Mouse (Mus musculus) midbrain, embryonic 10.5 days (tissue): Measurements from ENCODE around the gene Ncoa3. TPM values are rescaled to one million over a fixed set of nuclear protein-coding genes. Genes with fewer than 3 reads are reported as not detected.
A peak's percentile ranks its signal among the peaks of the same experiment; 100 is the strongest.

Source experiments
- DNase-seq: peaks from one replicate; pipeline ENCODE4 v3.0.0-alpha.2; 2017; ENCODE audit warnings: low spot score
- H3K27ac ChIP-seq: fragments of 300-500 bp; sonication (generic); replicated peaks from 2 replicates; pipeline ENCODE4 v1.5.1; 2016; ENCODE audit warnings: mild to moderate bottlenecking
- H3K27me3 ChIP-seq: fragments of 300-500 bp; sonication (generic); 2 replicates; pipeline ENCODE4 v1.6.1; 2016; ENCODE audit warnings: low read depth, mild to moderate bottlenecking; ENCODE audit not compliant: poor library complexity, severe bottlenecking
- H3K36me3 ChIP-seq: fragments of 300-500 bp; sonication (generic); 2 replicates; pipeline ENCODE4 v1.6.1; 2016; ENCODE audit warnings: mild to moderate bottlenecking, moderate library complexity
- H3K4me1 ChIP-seq: fragments of 300-500 bp; sonication (generic); 2 replicates; pipeline ENCODE4 v1.6.1; 2016
- H3K4me3 ChIP-seq: fragments of 300-500 bp; sonication (generic); 2 replicates; pipeline ENCODE4 v1.5.1; 2016; ENCODE audit warnings: mild to moderate bottlenecking, moderate library complexity
- H3K9me3 ChIP-seq: fragments of 300-500 bp; sonication (generic); replicated peaks from 2 replicates; pipeline ENCODE4 v1.6.1; 2016; ENCODE audit warnings: mild to moderate bottlenecking
- WGBS: fragments of 180-500 bp; shearing (Covaris S2); methylation state at CpG from one replicate; pipeline ENCODE4 v1.1.7; 2016; 5-methylcytosine and 5-hydroxymethylcytosine counted together
- polyA plus RNA-seq: library from polyadenylated mRNA; unstranded; fragments of >200 nt; fragmentation: Nextera tagmentation; extraction: Ambion mirVana; gene quantifications from 2 replicates; pipeline ENCODE4 v1.2.1, GENCODE M21; 2016

Ncoa3 gene
- polyA plus RNA-seq, 1 experiment from 2014 or later: 15.2 TPM

- Histone ChIP-seq H3K9me3 (peaks cover 3% of the 10 kb centered on the region; the same call in 1 of the 2 replicates), H3K36me3 (peaks cover 9% of the 10 kb centered on the region)
- 93% methylated on average over 8 of the region's 8 CpGs for WGBS
These were observed 5.0 kb downstream of the Ncoa3 start for GRCm38 (mm10) chr2:165997256-165997967.

GRCm38 (mm10) chr2:165998969-165999368 lies 6.5 kb downstream of the Ncoa3 start:
- peaks cover 7% of the 10 kb centered on the region for H3K36me3 ChIP-seq
- H3K4me3 ChIP-seq: peak overlapping the region; percentile 36
- H3K9me3 ChIP-seq: peaks cover 3% of the 10 kb centered on the region; the same call in 1 of the 2 replicates
- peaks cover 48% of the 10 kb centered on the region for H3K4me1 ChIP-seq
- peak overlapping the region; percentile 88 for H3K27ac ChIP-seq
- WGBS: 27% methylated on average over 4 of the region's 4 CpGs
- DNase-seq: no peak
- no peaks in the 10 kb centered on the region for H3K27me3 ChIP-seq

More at GRCm38 (mm10) chr2:165997256-165997967, 5.0 kb downstream of the Ncoa3 start:
- Histone ChIP-seq H3K27ac (no peak overlapping the region), H3K4me1 (peaks cover 57% of the 10 kb centered on the region), H3K27me3 (no peaks in the 10 kb centered on the region), H3K4me3 (no peak overlapping the region)
- DNase-seq: no peak

DNA sequence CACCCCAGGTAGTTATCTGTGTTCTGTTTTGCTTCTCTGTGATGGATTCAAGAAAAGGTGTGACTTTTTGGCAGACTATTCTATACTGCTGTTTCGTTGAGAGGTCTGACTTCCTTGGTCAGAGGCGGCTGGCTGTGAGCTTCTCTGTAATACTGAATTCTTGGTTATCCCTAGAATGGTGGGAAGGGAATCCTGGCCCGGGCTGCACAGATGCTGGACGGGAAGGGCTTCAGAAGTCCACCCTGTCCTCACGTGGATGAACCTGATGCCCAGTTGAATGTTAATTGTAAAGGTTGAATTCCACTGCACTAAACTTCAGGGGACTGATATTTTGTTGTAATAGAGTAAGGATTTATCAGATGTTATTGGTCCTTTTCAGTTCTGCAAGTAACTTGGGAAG lies 7.4 kb downstream of the Ncoa3 start:
- H3K4me1 ChIP-seq: peaks cover 46% of the 10 kb centered on the region
- H3K4me3 ChIP-seq: peak overlapping the region; percentile 36
- H3K27me3 ChIP-seq: no peaks in the 10 kb centered on the region
- WGBS: 5% methylated on average over 5 of the region's 5 CpGs
- H3K27ac ChIP-seq: peak overlapping the region; percentile 88
- peak; percentile 69 for DNase-seq
- no peaks in the 10 kb centered on the region for H3K9me3 ChIP-seq
- H3K36me3 ChIP-seq: no peaks in the 10 kb centered on the region

GRCm38 (mm10) chr2:166000242-166000641 lies 7.8 kb downstream of the Ncoa3 start:
- WGBS: 7% methylated on average over 5 of the region's 5 CpGs
- Histone ChIP-seq H3K36me3 (no peaks in the 10 kb centered on the region), H3K9me3 (no peaks in the 10 kb centered on the region), H3K4me1 (peaks cover 46% of the 10 kb centered on the region), H3K27ac (peak overlapping the region; percentile 88), H3K27me3 (no peaks in the 10 kb centered on the region), H3K4me3 (peak overlapping the region; percentile 36)
- DNase-seq: no peak

DNA sequence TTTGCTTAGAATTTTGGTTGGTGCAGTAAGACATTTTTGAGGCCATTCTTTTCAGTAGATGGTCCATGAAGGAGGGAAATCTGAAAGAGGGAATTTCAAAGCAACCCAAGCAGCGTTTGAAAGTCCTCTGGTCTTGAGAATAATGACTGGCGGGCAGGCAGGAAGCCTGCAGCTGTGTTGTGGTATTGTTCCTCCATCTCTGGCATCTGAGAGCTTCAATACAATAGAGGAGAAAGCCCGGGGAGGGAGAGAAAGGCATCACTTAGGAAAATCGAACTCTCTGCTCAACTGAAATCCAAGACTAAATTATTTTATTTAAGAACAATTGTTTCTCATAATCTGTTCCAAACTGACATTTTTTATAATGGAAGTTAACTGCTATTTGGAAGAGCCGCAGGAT lies 8.3 kb downstream of the Ncoa3 start:
- peak overlapping the region; percentile 88 for H3K27ac ChIP-seq
- no peaks in the 10 kb centered on the region for H3K36me3 ChIP-seq
- H3K4me3 ChIP-seq: peak overlapping the region; percentile 36
- DNase-seq: peak; percentile 57
- no peaks in the 10 kb centered on the region for H3K27me3 ChIP-seq
- H3K4me1 ChIP-seq: peaks cover 46% of the 10 kb centered on the region
- WGBS: 3% methylated on average over 5 of the region's 5 CpGs
- no peaks in the 10 kb centered on the region for H3K9me3 ChIP-seq

DNA sequence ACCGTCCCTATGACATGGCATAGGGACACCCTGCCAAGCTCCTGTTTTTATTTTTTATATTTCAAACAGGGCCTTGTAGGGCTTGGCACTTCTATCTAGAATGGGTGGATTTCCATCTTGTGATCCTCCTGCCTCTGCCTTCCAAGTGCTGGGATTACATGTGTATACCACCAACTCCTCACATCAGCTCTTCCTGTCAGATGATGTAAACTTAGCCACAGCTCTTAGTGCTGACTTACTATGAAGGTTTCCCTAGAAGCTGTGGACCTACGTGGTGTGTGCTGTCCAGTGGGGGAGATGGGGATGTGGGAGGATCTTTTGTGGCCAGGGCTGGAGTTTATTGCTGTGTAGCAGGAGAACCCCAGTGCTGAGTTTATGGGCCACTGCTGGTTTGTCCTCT lies 8.9 kb downstream of the Ncoa3 start:
- Histone ChIP-seq H3K4me3 (peak overlapping the region; percentile 36), H3K36me3 (no peaks in the 10 kb centered on the region), H3K9me3 (no peaks in the 10 kb centered on the region), H3K4me1 (peaks cover 46% of the 10 kb centered on the region), H3K27ac (peak overlapping the region; percentile 88), H3K27me3 (no peaks in the 10 kb centered on the region)
- no peak for DNase-seq
- WGBS: 40% methylated on average over 2 of the region's 2 CpGs

- DNase-seq: no peak
- 76% methylated on average over 2 of the region's 2 CpGs for WGBS
- no peaks in the 10 kb centered on the region for H3K9me3 ChIP-seq
- no peaks in the 10 kb centered on the region for H3K27me3 ChIP-seq
- no peaks in the 10 kb centered on the region for H3K36me3 ChIP-seq
- peak overlapping the region; percentile 88 for H3K27ac ChIP-seq
- no peak overlapping the region for H3K4me3 ChIP-seq
- peaks cover 46% of the 10 kb centered on the region for H3K4me1 ChIP-seq
These were observed 9.3 kb downstream of the Ncoa3 start for GRCm38 (mm10) chr2:166001768-166002167.

GRCm38 (mm10) chr2:166002429-166002828 lies 10.0 kb downstream of the Ncoa3 start:
- no peaks in the 10 kb centered on the region for H3K9me3 ChIP-seq
- H3K27me3 ChIP-seq: no peaks in the 10 kb centered on the region
- no peaks in the 10 kb centered on the region for H3K36me3 ChIP-seq
- no peak for DNase-seq
- no peak overlapping the region for H3K4me3 ChIP-seq
- 57% methylated on average over 4 of the region's 4 CpGs for whole genome bisulfite sequencing
- peak overlapping the region; percentile 88 for H3K27ac ChIP-seq
- peaks cover 46% of the 10 kb centered on the region for H3K4me1 ChIP-seq

- Histone ChIP-seq H3K4me1 (peaks cover 47% of the 10 kb centered on the region), H3K27me3 (no peaks in the 10 kb centered on the region), H3K9me3 (no peaks in the 10 kb centered on the region), H3K4me3 (no peak overlapping the region), H3K36me3 (no peaks in the 10 kb centered on the region), H3K27ac (no peak overlapping the region)
- no peak for DNase-seq
- WGBS: 76% methylated on average over 1 of the region's 1 CpGs
These were observed 10.6 kb downstream of the Ncoa3 start for GRCm38 (mm10) chr2:166003004-166003403.

GRCm38 (mm10) chr2:166007046-166007445 lies 14.6 kb downstream of the Ncoa3 start:
- H3K27me3 ChIP-seq: no peaks in the 10 kb centered on the region
- no peak overlapping the region for H3K4me3 ChIP-seq
- H3K36me3 ChIP-seq: no peaks in the 10 kb centered on the region
- no peak overlapping the region for H3K27ac ChIP-seq
- H3K4me1 ChIP-seq: peaks cover 46% of the 10 kb centered on the region
- H3K9me3 ChIP-seq: no peaks in the 10 kb centered on the region
- DNase-seq: no peak
- WGBS: 87% methylated on average over 6 of the region's 6 CpGs

DNA sequence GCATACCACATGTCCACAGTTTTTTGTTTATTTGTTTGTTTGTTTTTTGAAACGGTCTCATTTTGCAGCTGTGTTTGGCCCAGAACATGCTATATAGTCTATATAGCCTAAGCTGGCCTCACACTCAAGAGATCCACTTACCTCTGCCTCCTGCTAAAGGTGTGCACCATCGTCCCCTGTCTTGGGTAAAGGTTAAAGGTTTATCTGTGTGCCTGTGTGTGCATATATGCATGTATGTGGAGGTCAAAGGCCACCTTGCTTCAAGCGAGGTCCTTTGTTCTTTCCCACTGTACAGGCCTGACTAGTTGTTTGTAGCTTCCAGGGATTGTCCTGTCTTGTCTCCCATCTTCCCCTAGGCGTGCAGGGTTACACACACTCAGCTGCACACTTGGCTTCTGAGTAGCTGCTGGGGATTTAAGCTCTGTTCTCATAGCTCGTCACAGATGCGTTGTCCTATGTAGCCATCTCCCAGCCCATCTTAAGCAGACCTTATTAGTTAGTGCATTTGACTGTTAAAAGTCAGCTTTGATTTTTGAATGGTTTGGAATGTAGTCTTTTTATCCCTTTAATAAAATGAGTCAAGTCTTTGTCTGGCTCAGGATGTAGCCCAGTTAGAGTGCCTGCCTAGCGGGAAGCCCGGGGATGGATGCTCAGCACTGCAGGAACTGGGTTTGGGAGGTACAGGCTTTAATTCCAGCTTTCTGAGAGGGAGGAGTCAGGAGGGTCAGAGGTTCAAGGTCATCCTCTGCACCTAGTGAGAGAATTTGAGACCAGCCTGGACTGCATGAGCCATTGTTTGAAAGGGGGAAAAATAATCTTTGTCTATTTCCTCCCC lies 16.3 kb downstream of the Ncoa3 start:
- Histone ChIP-seq H3K9me3 (no peaks in the 10 kb centered on the region), H3K27me3 (no peaks in the 10 kb centered on the region), H3K27ac (peak overlapping the region; percentile 68), H3K4me1 (peaks cover 41% of the 10 kb centered on the region), H3K36me3 (peaks cover 4% of the 10 kb centered on the region), H3K4me3 (no peak overlapping the region)
- 47% methylated on average over 8 of the region's 8 CpGs for WGBS
- DNase-seq: no peak

DNA sequence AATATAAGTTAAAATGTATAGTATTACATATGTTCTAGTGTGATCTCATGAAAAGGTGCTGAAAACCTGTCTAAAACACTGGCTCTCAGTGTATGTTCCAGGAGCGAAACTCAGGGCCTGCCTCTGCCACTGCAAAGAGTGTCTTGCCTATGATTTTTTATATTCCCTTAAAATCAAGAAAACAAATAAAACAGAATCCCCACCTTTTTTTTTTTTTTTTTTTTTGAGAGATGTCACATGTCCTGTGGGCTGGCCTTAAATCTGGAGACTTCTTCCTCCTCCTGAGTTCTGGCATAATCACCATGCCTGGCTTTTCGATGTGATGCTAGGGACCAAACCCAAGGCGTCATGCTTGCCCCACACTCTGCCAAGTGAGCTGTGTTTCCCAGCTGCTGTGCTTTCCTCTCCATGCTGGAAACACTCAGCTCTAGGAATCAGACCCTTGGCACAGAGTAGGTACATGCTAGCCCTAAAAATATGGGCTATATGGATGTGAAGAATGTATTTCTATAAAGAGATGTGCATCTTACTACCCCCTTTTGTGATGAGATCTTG lies 17.0 kb downstream of the Ncoa3 start:
- Histone ChIP-seq H3K27ac (peak overlapping the region; percentile 68; the same call in 1 of the 2 replicates), H3K27me3 (no peaks in the 10 kb centered on the region), H3K4me3 (no peak overlapping the region), H3K9me3 (no peaks in the 10 kb centered on the region), H3K4me1 (peaks cover 41% of the 10 kb centered on the region), H3K36me3 (peaks cover 10% of the 10 kb centered on the region)
- no peak for DNase-seq
- 86% methylated on average over 3 of the region's 3 CpGs for WGBS
